Mouse (Mus musculus): ENCODE results near the gene Gm20388. TPM values are rescaled to one million over a fixed set of nuclear protein-coding genes. Genes with fewer than 3 reads are reported as not detected.

Gene Gm20388
- polyA plus RNA-seq, 1 experiment from 2014 or later = 5.3 TPM

DNA sequence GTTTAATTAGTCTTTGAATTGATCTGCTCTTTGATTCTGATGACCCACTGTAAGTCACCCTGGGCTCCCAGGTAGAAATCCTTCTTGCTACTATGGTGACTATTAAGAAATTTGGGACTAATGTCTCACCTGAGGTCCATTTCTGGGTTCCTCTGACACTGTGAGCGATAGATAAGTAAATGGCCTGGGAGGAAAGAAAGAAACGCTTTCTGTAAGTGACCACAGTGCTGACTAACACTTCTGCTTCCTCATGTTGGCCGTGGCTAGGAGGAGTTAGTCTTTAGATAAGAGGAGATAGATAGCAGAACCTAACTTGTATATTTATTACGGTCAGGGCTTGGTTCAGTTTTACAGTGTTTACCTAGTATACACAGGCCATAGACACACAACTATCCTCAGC, 3418.7 kb downstream of the Gm20388 start:
- H3K36me3 ChIP-seq (ENCODE audit: control insufficient read depth, insufficient read depth, low read length) = no peaks in the 10 kb centered on the region
- H3K9me3 ChIP-seq (ENCODE audit: control insufficient read depth, low read length) = no peaks in the 10 kb centered on the region
- WGBS = 30% methylated on average over 4 of the region's 4 CpGs
- no peak for DNase-seq (ENCODE audit: low spot score)
- peaks cover 27% of the 10 kb centered on the region for H3K4me1 ChIP-seq (replicated peaks; ENCODE audit: control insufficient read depth, insufficient read depth, low read length)
- ATAC-seq (replicated peaks; ENCODE audit: low FRiP score) = no peak
- peaks cover 4% of the 10 kb centered on the region; the same call in 1 of the 2 replicates for H3K27me3 ChIP-seq (replicated peaks; ENCODE audit: control insufficient read depth, insufficient read depth, low read length)
- H3K9ac ChIP-seq (ENCODE audit: low read depth, low read length) = no peak overlapping the region
- H3K27ac ChIP-seq (ENCODE audit: low read depth, low read length) = no peak overlapping the region
- no peak overlapping the region for H3K4me3 ChIP-seq (ENCODE audit: low read depth, low read length)
- no peak overlapping the region for H3K4me2 ChIP-seq

DNA sequence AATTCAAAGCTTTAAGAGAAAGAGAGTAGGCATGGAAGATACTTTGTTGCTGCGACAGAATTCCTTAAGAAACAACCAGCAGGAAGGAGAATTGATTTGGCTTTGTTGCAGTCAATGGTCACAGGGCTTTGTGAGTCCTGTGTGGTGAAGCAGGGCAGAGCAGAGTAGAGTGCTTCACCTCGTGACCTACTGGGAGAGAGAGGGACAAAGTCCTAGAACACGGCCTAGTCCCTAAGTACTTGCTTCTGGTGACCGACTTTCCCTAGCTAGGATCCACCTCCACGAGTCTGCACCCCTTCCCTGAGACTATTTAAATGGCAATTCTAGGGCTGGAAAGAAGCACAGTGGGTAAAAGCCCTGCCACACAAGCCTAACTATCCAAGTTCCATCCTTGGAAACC, 3419.3 kb downstream of the Gm20388 start:
- H3K27ac ChIP-seq (ENCODE audit: low read depth, low read length) = no peak overlapping the region
- 65% methylated on average over 5 of the region's 5 CpGs for WGBS

DNA sequence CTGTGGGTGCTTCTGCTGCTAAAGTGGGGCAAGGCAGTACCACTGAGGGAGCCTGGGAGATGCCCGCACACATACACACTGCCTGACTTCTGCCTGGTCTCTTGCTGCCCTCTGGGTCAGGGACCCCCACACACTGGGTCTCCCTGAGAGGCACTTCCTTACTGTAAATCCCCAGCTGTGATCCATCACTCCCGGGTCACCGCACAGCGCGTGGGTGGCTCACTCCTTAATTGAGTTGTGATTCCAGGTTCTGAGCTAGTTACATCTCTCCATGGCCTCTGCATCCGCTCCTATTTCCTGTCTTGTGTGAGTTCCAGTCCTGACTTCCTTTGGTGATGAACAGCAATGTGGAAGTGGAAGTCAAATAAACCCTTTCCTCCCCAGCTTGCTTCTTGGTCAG, 3420.1 kb downstream of the Gm20388 start:
- Histone ChIP-seq H3K9me3 (ENCODE audit: control insufficient read depth, low read length) (no peaks in the 10 kb centered on the region), H3K4me1 (replicated peaks; ENCODE audit: control insufficient read depth, insufficient read depth, low read length) (peaks cover 28% of the 10 kb centered on the region), H3K27ac (ENCODE audit: low read depth, low read length) (no peak overlapping the region), H3K9ac (ENCODE audit: low read depth, low read length) (no peak overlapping the region), H3K4me2 (no peak overlapping the region), H3K27me3 (replicated peaks; ENCODE audit: control insufficient read depth, insufficient read depth, low read length) (no peaks in the 10 kb centered on the region; the same call in 1 of the 2 replicates), H3K36me3 (ENCODE audit: control insufficient read depth, insufficient read depth, low read length) (no peaks in the 10 kb centered on the region), H3K4me3 (ENCODE audit: low read depth, low read length) (no peak overlapping the region)
- DNase-seq (ENCODE audit: low spot score) (no peak), ATAC-seq (replicated peaks; ENCODE audit: low FRiP score) (no peak)
- 62% methylated on average over 6 of the region's 6 CpGs for WGBS

More for the DNA sequence above, 3419.3 kb downstream of the Gm20388 start:
- no peaks in the 10 kb centered on the region for H3K9me3 ChIP-seq (ENCODE audit: control insufficient read depth, low read length)
- H3K4me1 ChIP-seq (replicated peaks; ENCODE audit: control insufficient read depth, insufficient read depth, low read length) = peaks cover 28% of the 10 kb centered on the region
- DNase-seq (ENCODE audit: low spot score) (no peak), ATAC-seq (replicated peaks; ENCODE audit: low FRiP score) (no peak)
- peaks cover 4% of the 10 kb centered on the region; the same call in 1 of the 2 replicates for H3K27me3 ChIP-seq (replicated peaks; ENCODE audit: control insufficient read depth, insufficient read depth, low read length)
- H3K9ac ChIP-seq (ENCODE audit: low read depth, low read length) = no peak overlapping the region
- no peak overlapping the region for H3K4me2 ChIP-seq
- no peaks in the 10 kb centered on the region for H3K36me3 ChIP-seq (ENCODE audit: control insufficient read depth, insufficient read depth, low read length)
- H3K4me3 ChIP-seq (ENCODE audit: low read depth, low read length) = no peak overlapping the region

DNA sequence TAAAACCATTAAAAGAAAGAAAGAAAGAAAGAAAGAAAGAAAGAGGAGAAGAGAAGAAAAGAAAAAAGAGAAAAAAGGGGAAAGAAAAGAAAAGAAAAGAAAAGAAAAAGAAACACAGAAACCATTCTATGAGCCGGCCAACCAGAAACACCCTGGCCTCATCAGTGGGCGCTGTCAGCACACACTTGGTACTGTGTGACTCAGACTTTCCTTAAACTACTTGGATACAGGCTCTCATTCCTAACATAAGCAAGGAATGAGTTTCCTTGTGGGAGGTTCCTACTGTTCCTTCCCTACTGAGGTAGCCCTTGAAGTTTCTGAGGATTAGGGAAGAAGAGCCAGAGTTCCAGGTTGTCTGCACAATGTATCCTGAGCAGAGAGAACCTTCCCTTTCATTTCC, 3420.7 kb downstream of the Gm20388 start:
- H3K4me1 ChIP-seq (replicated peaks; ENCODE audit: control insufficient read depth, insufficient read depth, low read length) = peaks cover 28% of the 10 kb centered on the region
- ATAC-seq (replicated peaks; ENCODE audit: low FRiP score) (no peak), DNase-seq (ENCODE audit: low spot score) (no peak)
- no peaks in the 10 kb centered on the region for H3K36me3 ChIP-seq (ENCODE audit: control insufficient read depth, insufficient read depth, low read length)
- H3K9ac ChIP-seq (ENCODE audit: low read depth, low read length) = no peak overlapping the region
- peak overlapping the region; percentile 97 for H3K4me2 ChIP-seq
- H3K27me3 ChIP-seq (replicated peaks; ENCODE audit: control insufficient read depth, insufficient read depth, low read length) = no peaks in the 10 kb centered on the region
- no peaks in the 10 kb centered on the region for H3K9me3 ChIP-seq (ENCODE audit: control insufficient read depth, low read length)
- WGBS = 67% methylated on average over 2 of the region's 2 CpGs
- no peak overlapping the region for H3K4me3 ChIP-seq (ENCODE audit: low read depth, low read length)
- H3K27ac ChIP-seq (ENCODE audit: low read depth, low read length) = peak overlapping the region; percentile 23; the same call in 1 of the 2 replicates

DNA sequence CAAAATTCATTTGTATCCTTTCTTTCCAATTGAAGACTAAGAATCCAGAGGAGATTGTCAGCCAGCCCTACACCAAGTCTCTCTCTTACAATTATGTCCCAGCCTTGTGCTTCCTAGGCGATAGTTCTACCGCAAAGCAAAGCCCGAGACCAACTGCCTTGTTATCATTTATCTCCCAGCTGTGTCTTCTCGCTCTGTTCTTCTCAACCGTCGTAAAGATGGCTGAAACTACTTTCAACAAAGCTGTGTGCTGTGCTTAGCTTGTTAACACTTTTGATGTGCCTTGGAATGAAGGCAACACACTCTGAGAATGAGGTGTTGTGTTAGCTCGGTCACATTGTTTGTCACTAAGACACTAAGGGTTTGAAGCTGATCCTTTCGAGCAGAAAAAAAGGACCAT, 3421.2 kb downstream of the Gm20388 start:
- peak; percentile 52 for ATAC-seq (replicated peaks; ENCODE audit: low FRiP score)
- Histone ChIP-seq H3K4me3 (ENCODE audit: low read depth, low read length) (peak overlapping the region; percentile 75), H3K4me2 (peak overlapping the region; percentile 97), H3K27me3 (replicated peaks; ENCODE audit: control insufficient read depth, insufficient read depth, low read length) (no peaks in the 10 kb centered on the region), H3K27ac (ENCODE audit: low read depth, low read length) (peak overlapping the region; percentile 23; the same call in 1 of the 2 replicates), H3K9ac (ENCODE audit: low read depth, low read length) (no peak overlapping the region), H3K36me3 (ENCODE audit: control insufficient read depth, insufficient read depth, low read length) (no peaks in the 10 kb centered on the region), H3K9me3 (ENCODE audit: control insufficient read depth, low read length) (no peaks in the 10 kb centered on the region), H3K4me1 (replicated peaks; ENCODE audit: control insufficient read depth, insufficient read depth, low read length) (peaks cover 28% of the 10 kb centered on the region)
- DNase-seq (ENCODE audit: low spot score) = no peak
- WGBS = 19% methylated on average over 8 of the region's 8 CpGs

DNA sequence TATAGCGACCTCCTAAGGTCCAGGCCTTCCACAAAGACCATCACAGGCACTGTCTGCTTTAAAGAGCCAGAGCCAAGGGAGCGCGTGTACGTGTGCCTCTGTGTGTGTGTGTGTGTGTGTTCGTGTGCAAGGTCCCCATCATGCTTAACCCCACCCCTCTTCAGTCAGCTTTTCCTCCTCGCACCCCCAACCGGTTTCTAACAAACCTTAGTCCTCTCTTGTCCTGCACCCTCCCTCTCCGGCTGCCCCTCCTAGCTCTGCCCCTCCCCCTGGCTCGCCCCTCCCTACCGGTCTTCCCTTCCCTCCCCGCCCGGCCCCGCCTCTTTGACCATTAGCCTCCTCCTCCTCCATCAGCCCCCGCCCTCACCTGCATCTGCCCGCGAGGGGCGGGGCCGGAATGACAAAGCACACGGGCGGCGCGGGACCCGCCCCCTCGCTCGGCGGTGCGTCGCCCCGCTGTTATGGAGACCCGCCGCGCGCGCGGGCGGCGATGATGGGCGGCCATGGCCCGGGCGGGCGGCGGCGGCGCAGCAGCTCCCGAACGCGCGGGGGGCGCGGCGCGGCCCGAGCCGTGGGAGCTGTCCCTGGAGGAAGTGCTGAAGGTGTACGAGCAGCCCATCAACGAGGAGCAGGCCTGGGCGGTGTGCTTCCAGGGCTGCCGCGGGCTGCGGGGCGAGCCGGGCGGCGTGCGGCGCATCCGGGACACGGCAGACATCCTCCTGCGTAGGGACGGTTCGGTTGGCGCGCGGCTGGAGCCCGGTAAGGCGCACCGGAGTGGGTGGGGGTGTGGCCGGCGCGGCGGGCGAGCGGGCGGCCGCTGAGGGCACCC, 3421.8 kb downstream of the Gm20388 start, which contains the start of gene Spire2:
TSS of gene Spire2 (plus strand) at position 452 of the 829 bp plus-strand sequence.
- H3K4me1 ChIP-seq (replicated peaks; ENCODE audit: control insufficient read depth, insufficient read depth, low read length) = peaks cover 23% of the 10 kb centered on the region
- WGBS = under 1% methylated on average over 85 of the region's 85 CpGs

GRCm38 (mm10) chr8:123333091-123333587, 3422.5 kb downstream of the Gm20388 start:
- Histone ChIP-seq H3K36me3 (ENCODE audit: control insufficient read depth, insufficient read depth, low read length) (no peaks in the 10 kb centered on the region), H3K9ac (ENCODE audit: low read depth, low read length) (peak overlapping the region; percentile 66), H3K4me1 (replicated peaks; ENCODE audit: control insufficient read depth, insufficient read depth, low read length) (peaks cover 20% of the 10 kb centered on the region), H3K9me3 (ENCODE audit: control insufficient read depth, low read length) (no peaks in the 10 kb centered on the region), H3K4me3 (ENCODE audit: low read depth, low read length) (peak overlapping the region; percentile 75), H3K27ac (ENCODE audit: low read depth, low read length) (peak overlapping the region; percentile 42; the same call in 1 of the 2 replicates), H3K27me3 (replicated peaks; ENCODE audit: control insufficient read depth, insufficient read depth, low read length) (no peaks in the 10 kb centered on the region), H3K4me2 (peak overlapping the region; percentile 97)
- no peak for DNase-seq (ENCODE audit: low spot score)
- ATAC-seq (replicated peaks; ENCODE audit: low FRiP score) = peak; percentile 9
- 8% methylated on average over 21 of the region's 21 CpGs for WGBS

More for the DNA sequence above, 3421.8 kb downstream of the Gm20388 start, which contains the start of gene Spire2:
- H3K36me3 ChIP-seq (ENCODE audit: control insufficient read depth, insufficient read depth, low read length) = no peaks in the 10 kb centered on the region
- H3K27me3 ChIP-seq (replicated peaks; ENCODE audit: control insufficient read depth, insufficient read depth, low read length) = no peaks in the 10 kb centered on the region
- DNase-seq (ENCODE audit: low spot score) = peak; percentile 85
- peak within 1 kb of the TSS; percentile 42; the same call in 1 of the 2 replicates for H3K27ac ChIP-seq (ENCODE audit: low read depth, low read length)
- peak within 1 kb of the TSS; percentile 97 for H3K4me2 ChIP-seq
- ATAC-seq (replicated peaks; ENCODE audit: low FRiP score) = peak; percentile 83
- H3K4me3 ChIP-seq (ENCODE audit: low read depth, low read length) = peak within 1 kb of the TSS; percentile 75
- H3K9ac ChIP-seq (ENCODE audit: low read depth, low read length) = peak within 1 kb of the TSS; percentile 66
- H3K9me3 ChIP-seq (ENCODE audit: control insufficient read depth, low read length) = no peaks in the 10 kb centered on the region

GRCm38 (mm10) chr8:123333864-123334263, 3423.2 kb downstream of the Gm20388 start:
- no peak overlapping the region for H3K9ac ChIP-seq (ENCODE audit: low read depth, low read length)
- H3K4me2 ChIP-seq = peak overlapping the region; percentile 97
- H3K27ac ChIP-seq (ENCODE audit: low read depth, low read length) = peak overlapping the region; percentile 51; the same call in 1 of the 2 replicates
- DNase-seq (ENCODE audit: low spot score) (no peak), ATAC-seq (replicated peaks; ENCODE audit: low FRiP score) (no peak)
- 13% methylated on average over 7 of the region's 7 CpGs for WGBS
- peak overlapping the region; percentile 75; the same call in 1 of the 2 replicates for H3K4me3 ChIP-seq (ENCODE audit: low read depth, low read length)
- H3K36me3 ChIP-seq (ENCODE audit: control insufficient read depth, insufficient read depth, low read length) = no peaks in the 10 kb centered on the region
- no peaks in the 10 kb centered on the region for H3K9me3 ChIP-seq (ENCODE audit: control insufficient read depth, low read length)
- peaks cover 20% of the 10 kb centered on the region for H3K4me1 ChIP-seq (replicated peaks; ENCODE audit: control insufficient read depth, insufficient read depth, low read length)
- no peaks in the 10 kb centered on the region for H3K27me3 ChIP-seq (replicated peaks; ENCODE audit: control insufficient read depth, insufficient read depth, low read length)
